Mouse (Mus musculus): ENCODE results near the gene Ptrh1.

Gene Ptrh1

DNA sequence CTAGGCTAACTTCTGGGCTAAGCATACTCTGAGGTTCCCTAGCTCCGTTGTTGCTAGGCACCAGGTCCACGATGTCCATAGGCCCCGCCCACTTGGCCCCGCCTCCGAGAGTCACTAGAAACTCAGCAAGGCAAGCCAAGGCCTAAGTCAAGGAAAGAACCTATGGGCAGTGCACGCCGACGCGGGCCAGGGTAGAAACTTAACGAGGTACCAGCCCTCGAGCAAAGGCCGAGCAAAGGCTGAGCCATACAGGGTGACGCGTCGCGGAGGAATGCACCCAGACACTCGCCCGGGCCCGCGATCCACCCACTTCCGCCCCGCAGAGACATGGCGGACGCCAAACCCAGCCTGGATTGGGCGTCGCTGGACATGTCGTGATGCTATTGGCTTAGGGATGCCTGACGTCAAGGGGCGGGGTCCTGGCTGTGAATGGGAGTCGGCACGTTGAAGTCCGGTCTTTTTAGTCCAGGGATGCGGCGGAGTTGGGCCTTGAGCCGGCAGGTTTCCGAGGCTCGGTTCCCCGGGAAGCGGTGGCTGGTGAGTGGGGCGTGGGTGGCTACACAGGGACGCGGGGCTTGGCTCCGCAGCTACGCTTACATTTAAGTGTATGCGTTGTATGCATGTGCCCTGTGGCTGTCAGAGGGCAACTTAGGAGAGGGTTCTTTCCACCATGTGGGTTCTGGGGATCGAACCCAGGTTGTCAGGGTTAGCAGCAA lies at the start of gene Ptrh1, which contains the start of gene Ttc16:
TSS of gene Ptrh1 (plus strand) at position 428 of the 716 bp plus-strand sequence.
TSS of gene Ttc16 (minus strand) at position 275 of the 716 bp plus-strand sequence.
- DNase-seq (ENCODE audit: extremely low spot score, low read depth, low spot score): peak; percentile 77

- peak; percentile 92 for DNase-seq (ENCODE audit: extremely low spot score, low read depth, low spot score)
Measured at GRCm38 (mm10) chr2:32727435-32727834, 48.2 kb upstream of the Ptrh1 start.

- DNase-seq (ENCODE audit: extremely low spot score, low read depth, low spot score): no peak
Measured at GRCm38 (mm10) chr2:32728463-32728862, 47.1 kb upstream of the Ptrh1 start.

DNA sequence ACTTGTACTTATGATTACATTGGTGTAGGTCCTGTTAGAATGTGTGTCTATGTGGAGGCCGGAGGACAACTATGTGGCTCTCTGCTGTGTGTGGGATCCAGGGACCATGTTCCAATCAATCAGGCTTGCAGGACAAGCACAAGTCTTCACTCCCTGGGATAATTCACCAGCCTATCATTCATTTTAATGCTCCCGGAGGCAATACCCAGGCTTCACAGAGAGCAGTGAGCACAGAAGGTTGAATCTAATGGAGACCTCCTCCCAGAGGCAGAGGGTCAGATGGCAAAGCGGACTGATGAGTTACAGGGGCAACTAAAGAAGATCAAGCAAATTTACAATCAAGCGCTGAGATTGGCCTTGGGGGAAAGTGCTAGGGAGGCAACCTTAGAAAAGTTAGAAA lies 46.0 kb upstream of the Ptrh1 start:
- DNase-seq (ENCODE audit: extremely low spot score, low read depth, low spot score): no peak

DNA sequence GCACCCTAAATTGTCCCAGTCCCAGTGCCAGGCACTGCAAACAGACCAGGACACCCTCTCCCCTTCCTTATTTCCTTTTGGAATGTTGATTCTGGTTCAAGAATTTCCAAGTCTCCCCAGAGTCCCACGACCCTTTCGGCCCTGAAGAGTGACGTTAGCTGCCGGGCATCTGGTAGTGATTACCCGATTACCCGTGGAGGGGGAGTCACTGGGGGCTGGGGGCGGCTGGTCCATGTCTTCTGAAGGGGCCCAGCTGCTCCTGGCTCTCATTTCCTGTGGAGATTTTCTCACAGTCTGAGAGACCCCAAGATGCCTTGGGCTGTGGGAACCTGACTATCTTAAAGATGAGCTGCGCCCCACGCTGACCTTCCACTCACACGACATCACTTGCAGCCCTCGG lies 44.7 kb upstream of the Ptrh1 start:
- peak; percentile 61 for DNase-seq (ENCODE audit: extremely low spot score, low read depth, low spot score)

DNA sequence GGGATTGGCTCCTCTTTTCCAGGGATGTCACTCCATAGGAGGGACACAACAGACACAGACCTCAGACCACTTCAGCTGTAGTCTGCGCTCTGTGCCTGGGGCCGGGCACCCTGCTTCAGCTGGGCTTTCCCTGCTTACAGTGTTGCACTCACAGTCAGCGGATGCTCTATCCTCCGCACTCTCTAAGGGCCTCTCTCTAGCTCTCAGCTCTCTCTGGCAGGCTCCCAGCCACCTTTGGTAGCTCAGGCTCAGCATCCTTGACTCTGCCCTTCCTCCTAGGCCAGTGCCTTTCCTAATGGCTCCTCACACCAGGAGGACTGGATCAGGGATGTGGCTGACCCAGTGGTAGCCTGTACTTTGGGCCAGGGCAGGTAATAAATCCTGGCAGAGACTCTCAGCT lies 43.7 kb upstream of the Ptrh1 start:
- DNase-seq (ENCODE audit: extremely low spot score, low read depth, low spot score): no peak

GRCm38 (mm10) chr2:32732695-32733094 lies 42.9 kb upstream of the Ptrh1 start:
- DNase-seq (ENCODE audit: extremely low spot score, low read depth, low spot score): no peak

- DNase-seq (ENCODE audit: extremely low spot score, low read depth, low spot score): no peak
Measured at GRCm38 (mm10) chr2:32734480-32734879, 41.1 kb upstream of the Ptrh1 start.

- DNase-seq (ENCODE audit: extremely low spot score, low read depth, low spot score): no peak
Measured at GRCm38 (mm10) chr2:32734933-32735332, 40.7 kb upstream of the Ptrh1 start.

- DNase-seq (ENCODE audit: extremely low spot score, low read depth, low spot score): no peak
Measured at GRCm38 (mm10) chr2:32736306-32736829, 39.2 kb upstream of the Ptrh1 start.

- DNase-seq (ENCODE audit: extremely low spot score, low read depth, low spot score): no peak
Measured at GRCm38 (mm10) chr2:32737008-32737407, 38.6 kb upstream of the Ptrh1 start.

GRCm38 (mm10) chr2:32739311-32739710 lies 36.3 kb upstream of the Ptrh1 start:
- no peak for DNase-seq (ENCODE audit: extremely low spot score, low read depth, low spot score)

DNA sequence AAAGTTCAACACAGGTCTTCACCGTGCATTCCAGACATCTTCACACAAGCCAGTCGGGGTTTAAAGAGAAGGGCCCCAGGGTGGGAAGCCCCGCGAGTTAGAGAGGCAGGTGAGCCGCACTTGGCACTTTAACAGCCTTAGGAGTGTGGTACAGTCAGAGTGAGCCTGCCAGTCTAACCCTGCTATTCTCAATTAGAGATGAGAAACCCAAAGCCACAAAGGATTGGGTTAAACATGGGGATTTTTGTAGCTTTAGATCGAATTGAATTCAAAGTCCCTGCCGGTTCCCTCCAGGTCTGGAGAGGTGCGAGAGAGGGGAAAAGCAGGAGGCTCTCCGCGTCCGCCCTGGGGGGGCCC lies 34.7 kb upstream of the Ptrh1 start, which contains the start of gene 6330409D20Rik:
TSS of gene 6330409D20Rik (minus strand) at position 101 of the 357 bp plus-strand sequence.
- DNase-seq (ENCODE audit: extremely low spot score, low read depth, low spot score): no peak

DNA sequence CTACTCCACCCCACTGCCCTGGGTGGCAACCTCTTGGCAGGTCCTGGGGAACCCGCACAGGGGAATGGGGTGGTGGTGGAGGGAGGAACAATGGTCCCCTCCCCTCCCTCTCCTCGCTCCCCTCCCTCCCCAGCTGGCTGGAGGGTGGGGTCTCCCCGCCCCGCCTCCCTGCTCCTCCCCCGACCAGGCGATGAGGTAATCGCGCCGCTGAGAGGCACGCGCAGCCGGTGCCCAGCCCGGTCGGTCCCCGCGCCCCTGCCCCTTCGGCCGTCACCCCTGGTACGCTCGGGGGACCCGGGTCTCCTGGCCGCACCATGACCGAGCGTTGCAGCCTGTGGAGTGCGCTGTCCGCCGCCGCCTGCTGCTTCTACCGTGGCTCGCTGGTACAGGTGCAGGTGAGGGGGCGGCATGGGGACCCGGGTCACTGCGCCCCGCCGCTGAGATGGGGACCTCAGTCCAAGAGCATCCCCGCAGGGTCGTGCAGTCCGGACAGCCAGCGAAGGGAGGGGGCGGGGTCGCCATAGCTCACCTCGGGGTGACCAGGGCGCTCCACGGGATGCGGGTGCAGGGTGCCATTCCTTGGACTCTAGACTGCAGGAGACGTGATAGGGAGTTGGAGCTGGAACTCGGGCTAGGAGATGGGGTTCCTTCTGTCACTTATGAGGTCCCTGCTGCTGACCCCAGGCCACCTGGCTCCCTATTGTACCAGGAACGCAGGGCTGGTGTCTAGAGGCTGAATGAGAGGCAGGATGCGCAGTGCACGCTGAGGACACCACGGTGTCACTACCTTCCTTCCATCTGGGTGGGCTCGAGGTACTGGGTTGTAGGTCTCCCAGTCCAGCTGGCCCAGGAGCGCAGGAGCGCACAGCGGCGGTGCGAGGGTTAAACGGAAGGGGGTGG lies 34.1 kb upstream of the Ptrh1 start:
- no peak for DNase-seq (ENCODE audit: extremely low spot score, low read depth, low spot score)

DNA sequence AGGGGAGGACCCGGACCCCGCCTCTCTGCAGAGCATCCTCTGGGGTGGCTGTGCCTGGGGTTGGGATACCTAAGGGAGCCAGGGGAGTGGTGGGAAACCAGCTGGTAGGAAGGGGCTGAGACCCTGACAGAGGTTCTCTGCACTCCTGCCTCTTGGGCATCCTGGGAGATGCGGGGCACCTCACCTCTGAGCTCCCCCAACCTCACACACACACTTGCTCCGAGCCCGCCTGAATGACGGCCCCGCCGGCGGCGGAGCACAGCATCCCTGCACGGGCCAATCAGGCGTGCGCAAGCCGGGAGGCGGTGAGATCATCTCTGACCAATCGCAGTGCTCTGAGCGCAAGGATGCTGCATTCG lies 33.4 kb upstream of the Ptrh1 start:
- no peak for DNase-seq (ENCODE audit: extremely low spot score, low read depth, low spot score)

DNA sequence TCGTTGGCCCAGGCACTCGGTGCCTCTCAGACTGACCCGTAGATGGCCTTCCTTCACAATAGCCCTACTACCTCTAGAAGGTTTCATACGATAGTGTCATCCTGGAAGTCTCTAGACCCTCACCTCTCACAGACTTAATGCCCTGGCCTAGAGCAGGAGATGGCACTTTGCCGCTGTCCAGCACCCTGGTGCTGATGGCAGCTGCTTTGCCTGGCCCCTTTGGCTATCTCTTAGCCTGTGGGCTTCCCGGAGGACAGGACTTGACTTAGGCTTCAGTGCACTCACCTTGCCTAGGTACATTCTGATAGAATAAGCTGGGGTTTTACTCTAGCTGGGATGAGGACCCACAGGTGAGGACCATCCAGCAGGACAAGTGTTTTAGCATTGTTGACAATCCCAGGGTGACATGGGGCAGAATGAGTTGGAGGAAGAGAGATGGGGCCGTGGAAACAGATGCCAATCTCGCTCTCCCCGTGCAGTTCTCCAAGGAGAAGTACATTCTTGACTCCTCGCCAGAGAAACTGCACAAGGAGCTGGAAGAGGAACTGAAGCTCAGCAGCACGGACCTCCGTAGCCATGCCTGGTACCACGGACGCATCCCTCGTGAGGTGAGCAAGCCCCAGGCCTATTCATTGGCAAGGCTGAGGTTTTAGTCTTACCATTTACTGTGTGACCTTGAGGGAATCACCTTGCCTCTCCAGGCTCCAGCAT lies 31.2 kb upstream of the Ptrh1 start:
- no peak for DNase-seq (ENCODE audit: extremely low spot score, low read depth, low spot score)

GRCm38 (mm10) chr2:32749082-32749481 lies 26.5 kb upstream of the Ptrh1 start:
- DNase-seq (ENCODE audit: extremely low spot score, low read depth, low spot score): no peak

DNA sequence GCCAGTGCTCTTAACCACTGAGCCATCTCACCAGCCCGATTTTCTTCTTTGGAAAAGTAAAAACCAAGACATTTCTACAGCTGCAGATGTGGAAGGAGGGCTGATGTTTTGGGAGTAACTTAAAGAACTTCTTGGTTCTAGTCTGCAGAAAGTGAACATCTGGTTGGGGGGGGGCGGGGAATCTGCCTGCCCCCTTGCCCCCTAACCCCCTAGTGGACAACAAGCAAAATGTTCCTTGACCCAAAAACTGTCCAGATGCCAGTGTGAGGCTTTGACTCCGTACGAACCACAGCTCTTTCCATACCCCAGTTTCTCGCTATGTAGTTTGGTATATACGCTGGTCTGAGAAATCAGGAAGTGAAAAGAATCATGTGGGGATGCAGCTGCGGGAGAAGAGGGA lies 25.4 kb upstream of the Ptrh1 start:
- no peak for DNase-seq (ENCODE audit: extremely low spot score, low read depth, low spot score)

DNA sequence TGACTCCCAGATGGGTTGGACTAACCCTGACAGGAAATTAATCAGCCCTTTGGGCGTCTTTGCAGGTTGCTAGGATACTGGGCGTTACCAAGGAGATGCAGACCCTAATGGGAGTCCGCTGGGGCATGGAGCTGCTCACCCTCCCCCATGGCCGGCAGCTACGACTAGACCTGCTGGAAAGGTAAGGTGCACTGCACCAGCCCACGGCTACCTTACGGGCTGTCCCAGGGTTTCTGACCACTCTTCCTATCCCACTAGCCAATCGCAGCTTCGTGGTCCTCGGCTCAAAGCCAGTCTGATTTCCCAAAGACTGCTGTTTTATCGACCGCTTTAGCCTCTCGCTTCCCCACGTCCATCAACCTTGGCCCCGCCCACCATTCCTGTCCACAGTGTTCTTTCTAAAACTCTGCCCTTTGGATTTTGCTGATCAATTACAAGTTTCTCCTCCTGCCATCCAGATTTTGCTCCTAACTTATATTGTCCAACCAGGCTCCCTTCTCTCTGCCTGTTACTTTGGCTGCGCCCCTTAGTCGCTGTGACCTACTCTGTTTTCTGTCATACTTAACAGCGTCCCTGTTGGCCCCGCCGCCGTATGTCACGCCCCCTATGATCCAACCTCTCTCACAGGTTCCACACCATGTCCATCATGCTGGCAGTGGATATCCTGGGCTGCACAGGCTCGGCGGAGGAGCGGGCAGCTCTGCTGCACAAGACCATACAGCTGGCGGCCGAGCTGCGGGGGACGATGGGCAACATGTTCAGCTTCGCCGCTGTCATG lies 24.5 kb upstream of the Ptrh1 start:
- DNase-seq (ENCODE audit: extremely low spot score, low read depth, low spot score): no peak

DNA sequence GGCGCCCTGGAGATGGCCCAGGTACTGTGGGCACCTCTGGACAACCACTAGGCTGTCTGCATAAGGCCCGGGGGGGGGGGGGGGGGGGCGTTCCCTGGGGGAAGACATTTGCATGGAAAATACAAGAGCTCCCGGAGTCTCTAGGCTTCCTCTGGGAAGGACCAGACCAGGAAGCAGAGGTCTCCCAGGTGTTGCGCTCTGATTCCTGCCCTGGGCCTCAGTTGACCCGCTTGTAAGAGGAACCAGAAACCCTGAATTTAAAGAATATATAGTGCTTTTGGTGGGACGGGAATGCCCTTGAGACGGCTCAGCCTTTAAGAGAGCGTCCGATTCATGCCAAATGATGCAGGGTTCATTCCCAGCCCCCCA lies 23.9 kb upstream of the Ptrh1 start:
- no peak for DNase-seq (ENCODE audit: extremely low spot score, low read depth, low spot score)

- no peak for DNase-seq (ENCODE audit: extremely low spot score, low read depth, low spot score)
Measured at GRCm38 (mm10) chr2:32752181-32752580, 23.4 kb upstream of the Ptrh1 start.

All from hindlimb bud, embryonic 11.5 days (tissue).